Mouse (Mus musculus) brain, embryonic 14.5 days (tissue): Measurements from ENCODE around the gene Wdsub1.

ENCODE experiments used
- CTCF ChIP-seq: fragments of 200-500 bp; IDR thresholded peaks from 2 replicates; pipeline ENCODE4 v1.5.1; 2012; ENCODE audit warnings: inconsistent platforms, mild to moderate bottlenecking, moderate library complexity, borderline replicate concordance; ENCODE audit not compliant: insufficient read depth, insufficient read length; ENCODE audit errors: extremely low read depth
- POLR2A ChIP-seq: fragments of 200-500 bp; IDR thresholded peaks from 2 replicates; pipeline ENCODE4 v1.6.1; 2012; ENCODE audit warnings: mild to moderate bottlenecking, inconsistent platforms, borderline replicate concordance; ENCODE audit not compliant: poor library complexity, insufficient read depth, insufficient read length, severe bottlenecking; ENCODE audit errors: extremely low read depth

GRCm38 (mm10) chr2:59811247-59811646, 71.1 kb downstream of the Wdsub1 start:
- TF ChIP-seq CTCF (no peak), POLR2A (no peak)
